Mouse (Mus musculus): ENCODE measurements around the gene Ap3m1.

GRCm38 (mm10) chr14:21090930-21091486, 38.7 kb upstream of the Ap3m1 start:
- TF ChIP-seq CTCF (IDR thresholded peaks at IDR 0.05; ENCODE audit: insufficient read depth, low read length) (no peak), POLR2A (IDR thresholded peaks at IDR 0.05; ENCODE audit: borderline replicate concordance, extremely low read depth, low read depth, low read length) (no peak)
